Mouse (Mus musculus) thymus, adult 2 months (tissue): Measurements from ENCODE around the gene Dusp6.

Experiments
- CTCF ChIP-seq: fragments of 200-500 bp; IDR thresholded peaks from 2 replicates; pipeline ENCODE4 v1.5.1; 2012; ENCODE audit warnings: mild to moderate bottlenecking, control low read depth, low read length, moderate library complexity, borderline replicate concordance; ENCODE audit not compliant: control insufficient read depth, poor library complexity, insufficient read depth; ENCODE audit errors: extremely low read depth
- POLR2A ChIP-seq: fragments of 200-500 bp; IDR thresholded peaks from 2 replicates; pipeline ENCODE4 v1.6.1; 2012; ENCODE audit warnings: mild to moderate bottlenecking, low read length, control low read depth, moderate library complexity; ENCODE audit not compliant: control insufficient read depth, poor library complexity, insufficient read depth; ENCODE audit errors: extremely low read depth

DNA sequence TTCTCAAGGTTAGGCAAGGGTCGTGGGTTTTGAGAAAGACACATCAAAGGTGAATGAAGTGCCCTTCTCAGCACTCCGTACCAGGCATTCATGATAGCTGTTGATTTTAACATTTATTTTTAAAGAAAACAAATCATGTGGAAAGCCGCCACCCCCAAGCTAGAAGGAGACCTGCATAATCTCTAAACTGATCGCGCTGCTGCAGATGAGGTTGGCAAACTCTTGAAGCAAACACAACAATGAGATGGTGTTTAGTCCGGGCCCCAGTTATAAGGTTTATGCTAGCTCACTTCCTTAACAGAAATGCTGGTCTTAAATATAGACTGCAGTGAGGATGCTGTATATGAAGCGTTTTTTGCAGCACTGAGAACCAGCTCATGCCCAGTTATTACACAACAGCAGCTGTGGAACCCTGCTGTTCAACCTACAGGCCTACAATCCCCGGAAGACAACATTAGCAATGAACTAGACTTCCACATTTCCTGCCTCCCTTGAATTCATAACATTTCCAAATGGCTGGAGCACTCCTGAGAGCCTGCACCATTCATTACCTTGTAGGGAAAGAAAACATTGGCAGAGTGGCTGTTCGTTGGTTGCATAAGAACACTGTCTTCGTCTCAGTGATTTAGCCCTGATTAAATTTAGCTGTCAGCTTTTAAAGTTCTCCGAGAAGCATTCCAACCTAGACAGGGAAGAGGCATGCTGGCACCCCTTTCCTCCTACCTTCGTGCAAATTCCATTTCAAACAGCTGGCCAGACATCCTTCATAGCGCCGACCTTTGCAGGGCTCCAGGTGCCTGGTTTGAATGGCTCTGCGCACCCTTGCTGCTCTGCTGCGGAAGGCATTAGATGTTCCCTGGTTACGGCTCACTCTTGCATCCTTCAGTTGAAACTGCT is 34.8 kb upstream of the Dusp6 start:
- TF ChIP-seq CTCF (no peak), POLR2A (no peak)
